Mouse (Mus musculus) right cerebral cortex, adult 18-20 months (tissue): ENCODE measurements around the gene Tctn1.

ENCODE experiments used
- DNase-seq: peaks from one replicate; pipeline ENCODE4 v3.0.0; 2022; ENCODE audit warnings: mixed read lengths

The Tctn1 gene

GRCm38 (mm10) chr5:122285029-122285766 lies 20.9 kb upstream of the Tctn1 start:
- DNase-seq, result peak; percentile 60

GRCm38 (mm10) chr5:122284183-122285028 lies 20.1 kb upstream of the Tctn1 start, which contains the start of gene Pptc7:
Pptc7 (plus strand) TSS chr5:122284365.
- peak; percentile 90 for DNase-seq

GRCm38 (mm10) chr5:122283828-122284182 lies 19.5 kb upstream of the Tctn1 start:
- no peak for DNase-seq

- no peak for DNase-seq
These were observed 16.7 kb upstream of the Tctn1 start for GRCm38 (mm10) chr5:122280827-122281462.

- DNase-seq, result no peak
These were observed 16.2 kb upstream of the Tctn1 start for GRCm38 (mm10) chr5:122280422-122280826.

- DNase-seq, result no peak
These were observed 15.7 kb upstream of the Tctn1 start for GRCm38 (mm10) chr5:122279799-122280421.

GRCm38 (mm10) chr5:122278946-122279345 lies 14.7 kb upstream of the Tctn1 start:
- no peak for DNase-seq

GRCm38 (mm10) chr5:122274785-122275184 lies 10.5 kb upstream of the Tctn1 start:
- no peak for DNase-seq

- no peak for DNase-seq
These were observed 8.6 kb upstream of the Tctn1 start for GRCm38 (mm10) chr5:122272821-122273220.

GRCm38 (mm10) chr5:122268858-122269604 lies 4.8 kb upstream of the Tctn1 start:
- no peak for DNase-seq

- DNase-seq, result peak; percentile 64
These were observed 3.6 kb upstream of the Tctn1 start for GRCm38 (mm10) chr5:122267899-122268298.

GRCm38 (mm10) chr5:122267136-122267535 lies 2.9 kb upstream of the Tctn1 start:
- DNase-seq, result no peak

GRCm38 (mm10) chr5:122265942-122266341 lies 1.7 kb upstream of the Tctn1 start:
- no peak for DNase-seq

GRCm38 (mm10) chr5:122265187-122265586 lies 927 bp upstream of the Tctn1 start:
- DNase-seq, result no peak

- DNase-seq, result no peak
These were observed 2.2 kb downstream of the Tctn1 start for GRCm38 (mm10) chr5:122262104-122262503.

- DNase-seq, result no peak
These were observed 6.1 kb downstream of the Tctn1 start for GRCm38 (mm10) chr5:122258027-122258741.

- DNase-seq, result no peak
These were observed 12.2 kb downstream of the Tctn1 start for GRCm38 (mm10) chr5:122251895-122252606.

- DNase-seq, result no peak
These were observed 15.0 kb downstream of the Tctn1 start for GRCm38 (mm10) chr5:122249281-122249680.

- no peak for DNase-seq
These were observed 16.3 kb downstream of the Tctn1 start for GRCm38 (mm10) chr5:122247934-122248333.

- DNase-seq, result peak; percentile 85
These were observed 16.7 kb downstream of the Tctn1 start for GRCm38 (mm10) chr5:122247529-122247928.
